Mouse (Mus musculus): ENCODE measurements around the gene Clic5.

- TF ChIP-seq CTCF (IDR thresholded peaks at IDR 0.05; ENCODE audit: low read depth), result no peak
- no peak for TF ChIP-seq EP300 (IDR thresholded peaks at IDR 0.05; ENCODE audit: low read depth)
These were observed 64.3 kb downstream of the Clic5 start for GRCm38 (mm10) chr17:44252653-44253052.
